Mouse (Mus musculus) heart, adult 18-20 months (tissue): ENCODE data around the gene Hoxb2. TPM values are rescaled to one million over a fixed set of nuclear protein-coding genes. Genes with fewer than 3 reads are reported as not detected.

Source experiments
- DNase-seq, 2 experiments: peaks; one replicate each; pipeline ENCODE4 v3.0.0; 2021 to 2022; ENCODE audit warnings: mixed read lengths in 1 of 2
- total RNA-seq, 2 experiments: library from RNA; stranded (reverse); gene quantifications; 2 replicates each; pipeline ENCODE4 v1.2.3; 2021

Hoxb2 gene
- total RNA-seq, 2 experiments from 2014 or later, result 0.46 to 0.62 TPM

- no peak for DNase-seq
Measured at GRCm38 (mm10) chr11:96316696-96317607, 33.4 kb upstream of the Hoxb2 start.

- DNase-seq, result no peak
Measured at GRCm38 (mm10) chr11:96317608-96318367, 32.5 kb upstream of the Hoxb2 start, which contains the start of gene Hoxb4. Hoxb4 (plus strand) TSS chr11:96318267.

- peak; percentile 59 to 78 for DNase-seq
Measured at GRCm38 (mm10) chr11:96318368-96319070, 31.8 kb upstream of the Hoxb2 start.

DNA sequence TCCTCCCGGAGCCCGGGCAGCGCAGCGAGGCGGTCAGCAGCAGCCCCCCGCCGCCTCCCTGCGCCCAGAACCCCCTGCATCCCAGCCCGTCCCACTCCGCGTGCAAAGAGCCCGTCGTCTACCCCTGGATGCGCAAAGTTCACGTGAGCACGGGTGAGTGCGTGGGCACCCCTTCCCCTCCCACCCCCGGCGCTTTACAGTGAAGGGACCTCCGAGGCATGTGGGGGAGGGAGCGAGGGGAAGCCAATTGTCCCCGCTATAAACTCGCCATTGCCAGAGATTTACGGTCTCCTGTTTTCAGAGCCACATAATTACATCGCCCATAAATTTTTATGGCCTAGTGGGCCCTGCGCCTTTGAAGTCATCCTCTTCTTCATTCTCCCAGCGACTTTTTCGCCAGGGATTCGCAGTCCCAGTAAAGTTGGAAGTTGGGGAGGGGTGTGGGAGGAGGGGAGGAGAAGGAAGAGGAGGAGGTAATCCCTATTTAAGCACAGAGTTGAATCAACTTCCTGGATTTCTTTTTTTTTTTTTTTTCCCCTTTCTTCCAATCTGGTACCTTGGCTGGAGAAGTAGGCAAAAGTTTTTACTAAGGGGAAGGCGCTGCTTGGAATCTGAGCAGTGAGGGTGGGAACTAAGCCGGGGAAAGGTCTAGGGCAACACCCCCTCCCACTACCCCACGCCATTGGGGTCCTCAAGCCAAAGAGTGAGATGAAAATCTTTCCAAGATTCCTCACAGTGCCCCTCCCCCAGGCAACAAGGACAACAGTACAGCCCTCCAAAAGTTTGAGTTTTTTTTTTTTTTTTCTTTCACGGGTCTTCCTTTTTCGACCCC, 31.0 kb upstream of the Hoxb2 start:
- peak in 1 of 2 experiments; percentile 29 for DNase-seq

DNA sequence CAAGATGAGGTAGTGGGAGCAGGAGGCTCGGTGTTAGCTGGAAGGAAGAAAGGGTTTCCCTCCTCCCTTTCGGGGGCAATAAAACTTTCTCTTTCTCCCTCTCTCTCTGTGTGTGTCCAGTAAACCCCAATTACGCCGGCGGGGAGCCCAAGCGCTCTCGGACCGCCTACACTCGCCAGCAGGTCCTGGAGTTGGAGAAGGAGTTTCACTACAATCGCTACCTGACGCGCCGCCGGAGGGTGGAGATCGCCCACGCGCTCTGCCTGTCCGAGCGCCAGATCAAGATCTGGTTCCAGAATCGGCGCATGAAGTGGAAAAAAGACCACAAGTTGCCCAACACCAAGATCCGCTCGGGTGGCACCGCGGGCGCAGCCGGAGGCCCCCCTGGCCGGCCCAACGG, 30.4 kb upstream of the Hoxb2 start:
- no peak for DNase-seq

DNA sequence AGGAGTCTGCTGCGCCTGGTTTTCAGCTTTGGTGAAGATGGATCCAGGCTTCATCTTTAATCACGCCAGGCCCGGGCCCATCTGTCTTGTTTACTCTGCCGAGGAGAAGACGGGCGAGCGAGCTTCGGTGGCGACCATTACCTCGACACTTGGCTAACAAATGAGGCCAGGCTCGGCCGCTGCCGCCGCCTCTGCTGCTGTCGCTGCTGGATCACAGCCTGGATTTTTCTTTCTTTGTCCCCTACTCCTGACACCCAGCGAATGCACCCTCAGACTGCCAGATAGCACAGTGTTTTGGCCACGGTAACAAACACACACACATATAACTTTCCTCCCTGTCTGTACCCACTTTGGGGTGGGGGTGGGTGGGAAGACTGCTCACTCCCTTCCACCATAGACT, 29.6 kb upstream of the Hoxb2 start:
- no peak for DNase-seq

DNA sequence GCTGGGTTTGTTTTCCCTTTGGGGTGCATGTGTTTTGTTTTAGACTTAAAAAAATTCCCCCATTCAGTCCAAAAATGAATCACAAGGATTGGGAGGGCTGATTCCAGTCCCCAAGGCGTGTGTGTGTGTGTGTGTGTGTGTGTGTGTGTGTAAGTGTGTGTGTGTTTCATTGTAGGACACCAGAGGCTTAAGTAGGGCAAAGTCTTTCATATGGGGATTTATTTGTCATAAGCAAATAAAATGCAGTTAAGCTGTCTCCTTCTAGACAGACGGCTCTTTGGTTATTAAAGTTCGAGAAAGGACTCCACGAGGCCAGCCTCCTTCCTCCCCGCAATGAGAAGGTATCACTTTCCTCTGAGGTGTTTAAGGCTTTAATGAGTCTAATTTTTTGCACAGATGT, 28.5 kb upstream of the Hoxb2 start:
- DNase-seq, result no peak

DNA sequence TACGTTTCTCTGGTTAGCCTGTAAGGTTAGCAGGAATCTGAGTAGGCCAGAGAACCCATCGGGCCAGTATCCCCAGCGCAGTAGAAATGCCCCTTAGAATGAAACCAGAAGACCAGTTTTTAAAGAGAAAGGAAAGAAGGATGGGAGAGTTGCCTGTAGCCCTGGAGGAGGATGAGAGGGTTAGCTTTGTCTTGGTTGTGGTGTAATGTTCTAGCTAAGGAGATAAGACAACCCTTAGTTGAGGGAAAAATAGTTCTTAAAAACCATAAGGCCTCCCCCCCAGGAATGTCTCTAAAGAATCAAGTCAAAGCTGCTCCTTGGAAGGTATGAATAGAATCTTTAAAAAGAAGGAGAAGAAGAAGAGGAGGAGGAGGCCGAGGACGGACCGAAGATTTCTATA, 27.6 kb upstream of the Hoxb2 start:
- DNase-seq, result no peak

GRCm38 (mm10) chr11:96323154-96323553, 27.2 kb upstream of the Hoxb2 start, which contains the start of gene Hoxb3:
Hoxb3 (plus strand) TSS chr11:96323326.
- DNase-seq, result no peak

GRCm38 (mm10) chr11:96324125-96324524, 26.2 kb upstream of the Hoxb2 start:
- no peak for DNase-seq

GRCm38 (mm10) chr11:96324965-96325364, 25.4 kb upstream of the Hoxb2 start:
- no peak for DNase-seq

DNA sequence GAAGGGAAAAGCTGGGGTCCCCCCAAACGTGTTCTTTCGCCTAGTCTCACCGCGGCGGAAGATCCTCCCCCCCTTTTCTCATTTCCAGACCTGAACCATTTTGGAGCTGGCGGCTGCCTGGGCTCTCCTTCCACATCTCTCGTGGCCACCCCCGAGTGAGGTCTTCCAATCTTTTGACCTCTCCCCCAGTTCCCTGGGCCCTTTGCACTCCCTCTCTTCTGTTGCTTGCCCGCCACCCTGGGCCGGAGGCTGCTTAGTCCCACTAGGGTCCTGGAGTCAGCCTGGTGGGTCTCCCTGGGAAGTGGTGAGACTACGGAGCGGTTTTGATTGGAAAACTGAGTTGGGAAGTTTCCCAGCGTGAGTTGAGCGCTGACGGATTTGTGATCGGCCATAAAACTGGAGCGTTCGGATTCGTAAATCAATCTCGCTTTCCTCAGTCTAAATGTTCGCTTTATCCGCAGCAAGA, 24.5 kb upstream of the Hoxb2 start:
- no peak for DNase-seq

DNA sequence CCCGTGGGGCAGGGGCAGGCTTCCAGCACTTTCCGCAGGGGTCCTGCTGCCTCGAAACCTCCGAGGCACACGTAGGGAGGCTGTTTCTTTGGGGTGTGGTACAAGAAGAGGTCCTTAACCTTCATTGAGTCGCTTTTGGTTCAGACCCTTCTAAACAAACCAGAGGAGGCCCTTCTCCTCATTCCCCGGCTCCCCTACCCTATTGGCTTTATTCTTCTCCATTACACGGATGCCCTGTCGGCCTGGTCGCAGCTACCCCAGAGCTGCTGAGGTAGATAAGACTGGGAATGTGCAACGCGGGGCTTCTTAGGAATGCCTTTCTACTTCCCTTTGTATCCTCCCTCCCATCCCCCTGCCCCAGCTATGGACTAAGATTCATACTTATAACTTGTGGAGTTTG, 23.6 kb upstream of the Hoxb2 start:
- no peak for DNase-seq

GRCm38 (mm10) chr11:96327122-96327521, 23.2 kb upstream of the Hoxb2 start:
- DNase-seq, result no peak

- DNase-seq, result no peak
Measured at GRCm38 (mm10) chr11:96327750-96328149, 22.6 kb upstream of the Hoxb2 start.

DNA sequence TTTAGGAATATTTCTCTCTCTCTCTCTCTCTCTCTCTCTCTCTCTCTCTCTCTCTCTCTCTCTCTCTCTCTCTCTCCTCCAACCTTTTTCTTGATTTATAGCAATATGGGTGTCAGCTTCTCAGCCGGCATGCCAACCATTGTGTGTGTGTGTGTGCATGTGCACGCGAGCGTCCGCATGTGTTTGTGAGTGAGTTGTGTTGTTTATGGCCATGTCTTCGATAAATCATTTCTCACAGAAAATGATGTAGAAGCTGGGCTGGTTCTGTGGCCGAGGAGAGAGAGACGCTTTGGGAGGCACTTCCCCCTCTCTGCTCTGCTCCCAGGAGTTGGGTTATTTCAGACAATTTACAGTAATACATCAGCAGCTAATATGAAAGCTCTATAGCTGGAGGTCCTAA, 21.7 kb upstream of the Hoxb2 start:
- no peak for DNase-seq

DNA sequence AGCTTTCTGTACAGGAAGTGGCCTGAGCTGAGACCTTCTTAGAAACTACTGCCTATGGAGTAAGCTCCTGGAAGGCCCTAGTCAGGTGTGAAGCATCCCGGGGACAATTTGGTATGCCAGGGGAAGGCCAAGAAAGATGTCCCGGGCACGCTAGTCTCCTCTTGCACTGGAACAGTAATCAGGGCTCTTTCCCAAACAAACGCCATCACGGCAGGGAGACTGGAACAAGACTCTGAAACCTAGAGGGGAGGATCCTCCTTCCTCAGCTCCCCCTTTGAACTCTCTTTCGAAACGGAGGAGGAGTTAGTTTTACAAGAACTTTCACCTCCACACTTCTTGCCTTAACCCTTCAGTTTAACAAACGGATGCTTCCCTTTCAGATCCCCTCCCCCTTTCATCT, 18.2 kb upstream of the Hoxb2 start:
- no peak for DNase-seq

DNA sequence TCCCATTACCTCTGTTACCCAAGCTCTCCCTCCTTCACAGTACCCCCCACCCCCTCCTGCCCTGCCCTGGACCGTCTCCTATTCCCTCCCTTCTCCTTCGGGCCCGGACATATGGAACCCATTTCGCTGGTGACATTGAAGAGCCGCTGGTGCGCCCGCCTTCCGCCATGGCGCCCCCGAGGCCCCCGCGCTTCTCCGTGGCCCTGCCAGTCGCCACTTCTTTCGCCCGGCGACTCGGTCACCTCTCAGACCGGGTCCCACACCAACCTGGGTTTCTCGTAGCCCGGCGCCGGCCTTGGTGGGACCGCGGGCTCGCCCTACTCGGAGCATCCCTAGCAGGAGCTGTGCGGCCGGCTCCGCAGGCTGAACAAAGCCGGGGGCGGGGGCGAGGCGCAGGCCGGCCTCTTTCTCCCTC, 17.7 kb upstream of the Hoxb2 start:
- no peak for DNase-seq

GRCm38 (mm10) chr11:96333241-96334001, 16.9 kb upstream of the Hoxb2 start:
- no peak for DNase-seq

DNA sequence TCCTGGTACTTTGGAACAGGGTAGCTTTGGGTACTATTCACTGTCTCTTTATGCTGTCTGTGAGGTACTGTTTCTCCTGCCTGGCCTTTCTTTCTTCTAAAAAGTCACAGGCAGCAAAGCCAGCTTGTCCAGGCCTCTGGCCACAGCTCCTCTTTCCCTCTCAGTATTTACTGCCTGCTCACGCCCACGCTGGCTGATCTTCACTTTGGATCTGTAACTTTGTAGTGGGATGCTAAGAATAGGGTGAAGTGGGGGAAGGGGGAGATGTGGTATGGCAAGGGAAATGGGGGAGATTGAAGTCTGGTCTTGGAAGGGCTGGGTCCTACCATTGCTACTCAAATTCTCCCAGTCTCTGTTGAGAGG, 16.3 kb upstream of the Hoxb2 start:
- DNase-seq, result no peak

GRCm38 (mm10) chr11:96334998-96335397, 15.3 kb upstream of the Hoxb2 start:
- no peak for DNase-seq
